Comparison of ENCODE assay signal across 7 mouse cellular contexts in the genomic region with DNA sequence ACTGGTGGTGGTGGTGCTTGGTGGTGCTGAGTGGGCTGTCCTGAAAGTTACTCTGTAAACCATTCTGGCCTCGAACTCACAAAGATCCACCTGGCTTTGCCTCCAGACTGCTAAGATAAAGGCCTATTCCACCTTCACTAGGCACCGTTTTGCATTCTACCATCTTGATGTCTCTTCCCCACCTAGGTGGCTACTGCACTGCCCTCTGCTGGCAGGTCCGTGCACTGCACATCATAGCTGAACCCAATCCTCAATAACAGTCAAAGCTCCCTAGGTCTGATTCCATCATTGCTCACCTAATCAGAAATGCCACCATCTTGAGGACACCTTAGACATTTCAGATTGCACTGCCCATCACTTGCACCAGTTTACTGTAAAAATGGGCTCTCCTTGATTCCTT.
DNase-seq lines count a peak whose midpoint lies in the region; ATAC-seq and TF ChIP-seq lines count a peak whose summit lies in the region.

No protein-coding gene starts in this region.

- no peaks in the 10 kb centered on the region for H3K4me1 ChIP-seq in embryonic facial prominence, embryonic 10.5 days
- no peaks in the 10 kb centered on the region for H3K4me1 ChIP-seq in kidney, postnatal 0 days (replicated peaks; ENCODE audit: insufficient read depth, low read length)
- no peaks in the 10 kb centered on the region for H3K4me1 ChIP-seq in lung, postnatal 0 days (ENCODE audit: insufficient read depth, low read depth, low read length)

- no peaks in the 10 kb centered on the region for H3K27me3 ChIP-seq in embryonic facial prominence, embryonic 10.5 days (replicated peaks; ENCODE audit: low read depth, poor library complexity, severe bottlenecking)
- no peaks in the 10 kb centered on the region for H3K27me3 ChIP-seq in kidney, postnatal 0 days (ENCODE audit: insufficient read depth, low read length)
- H3K27me3 ChIP-seq in lung, postnatal 0 days (replicated peaks; ENCODE audit: insufficient read depth, low read length), result no peaks in the 10 kb centered on the region

- DNase-seq in spleen, postnatal 10 days (ENCODE audit: low spot score in 2 of 2), result peak; percentile 7 to 45
- DNase-seq in spleen, postnatal 36 days (ENCODE audit: low spot score in 2 of 2), result no peak
- DNase-seq in adrenal gland, postnatal 36 days, result peak; percentile 81 to 86
- DNase-seq in embryonic facial prominence, embryonic 10.5 days (ENCODE audit: low spot score), result peak; percentile 78
- peak; percentile 50 for DNase-seq in kidney, postnatal 0 days (ENCODE audit: low spot score)
- DNase-seq in lung, postnatal 0 days (ENCODE audit: low spot score), result peak; percentile 26
- peak; percentile 45 for DNase-seq in right cerebral cortex, postnatal 14 days

- H3K9ac ChIP-seq in kidney, postnatal 0 days (ENCODE audit: low read depth, low read length), result no peak overlapping the region
- no peak overlapping the region for H3K9ac ChIP-seq in lung, postnatal 0 days (replicated peaks; ENCODE audit: low read depth)

- WGBS in embryonic facial prominence, embryonic 10.5 days, result 28% methylated on average over 3 of the region's 3 CpGs
- 24% methylated on average over 3 of the region's 3 CpGs for WGBS in kidney, postnatal 0 days
- 30% methylated on average over 3 of the region's 3 CpGs for WGBS in lung, postnatal 0 days

- ATAC-seq in kidney, postnatal 0 days (replicated peaks; ENCODE audit: low FRiP score, low read depth), result no peak
- no peak for ATAC-seq in lung, postnatal 0 days

- no peak overlapping the region for H3K4me2 ChIP-seq in kidney, postnatal 0 days (ENCODE audit: low read length)
- no peak overlapping the region for H3K4me2 ChIP-seq in lung, postnatal 0 days (replicated peaks; ENCODE audit: low read depth, low read length)

- H3K27ac ChIP-seq in embryonic facial prominence, embryonic 10.5 days (replicated peaks), result no peak overlapping the region
- no peak overlapping the region for H3K27ac ChIP-seq in kidney, postnatal 0 days
- no peak overlapping the region for H3K27ac ChIP-seq in lung, postnatal 0 days (ENCODE audit: low read length)

- TF ChIP-seq CTCF in kidney, postnatal 0 days (IDR thresholded peaks at IDR 0.05; ENCODE audit: low read depth), result peak; percentile 88
- peak; percentile 87 for TF ChIP-seq CTCF in lung, postnatal 0 days (IDR thresholded peaks at IDR 0.05)

- no peak for TF ChIP-seq EP300 in lung, postnatal 0 days (IDR thresholded peaks at IDR 0.05)

- H3K4me3 ChIP-seq in embryonic facial prominence, embryonic 10.5 days, result no peak overlapping the region
- H3K4me3 ChIP-seq in kidney, postnatal 0 days (replicated peaks; ENCODE audit: low read depth, low read length), result no peak overlapping the region
- no peak overlapping the region for H3K4me3 ChIP-seq in lung, postnatal 0 days (ENCODE audit: low read depth, low read length)

- no peaks in the 10 kb centered on the region for H3K36me3 ChIP-seq in embryonic facial prominence, embryonic 10.5 days (replicated peaks)
- no peaks in the 10 kb centered on the region for H3K36me3 ChIP-seq in kidney, postnatal 0 days (ENCODE audit: insufficient read depth, low read length)
- no peaks in the 10 kb centered on the region for H3K36me3 ChIP-seq in lung, postnatal 0 days (ENCODE audit: insufficient read depth, low read length)

- H3K9me3 ChIP-seq in embryonic facial prominence, embryonic 10.5 days, result no peaks in the 10 kb centered on the region
- no peaks in the 10 kb centered on the region for H3K9me3 ChIP-seq in kidney, postnatal 0 days (replicated peaks; ENCODE audit: low read length)
- no peaks in the 10 kb centered on the region for H3K9me3 ChIP-seq in lung, postnatal 0 days (ENCODE audit: low read length)

Comparison
In these comparisons a context has a peak if more than half of its experiments do, and no peak if none do; other contexts are left out.
1. DNase-seq: peak in spleen, postnatal 10 days (2 of 2), adrenal gland, postnatal 36 days (2 of 2), embryonic facial prominence, embryonic 10.5 days (single experiment), kidney, postnatal 0 days (single experiment), lung, postnatal 0 days (single experiment) and right cerebral cortex, postnatal 14 days (single experiment); none in spleen, postnatal 36 days (0 of 2).